Mouse (Mus musculus): ENCODE measurements around the gene Fam192a.

Fam192a gene

GRCm38 (mm10) chr8:94569419-94569818 lies 32.4 kb downstream of the Fam192a start:
- no peak for DNase-seq

GRCm38 (mm10) chr8:94568098-94568497 lies 33.7 kb downstream of the Fam192a start:
- DNase-seq = no peak

DNA sequence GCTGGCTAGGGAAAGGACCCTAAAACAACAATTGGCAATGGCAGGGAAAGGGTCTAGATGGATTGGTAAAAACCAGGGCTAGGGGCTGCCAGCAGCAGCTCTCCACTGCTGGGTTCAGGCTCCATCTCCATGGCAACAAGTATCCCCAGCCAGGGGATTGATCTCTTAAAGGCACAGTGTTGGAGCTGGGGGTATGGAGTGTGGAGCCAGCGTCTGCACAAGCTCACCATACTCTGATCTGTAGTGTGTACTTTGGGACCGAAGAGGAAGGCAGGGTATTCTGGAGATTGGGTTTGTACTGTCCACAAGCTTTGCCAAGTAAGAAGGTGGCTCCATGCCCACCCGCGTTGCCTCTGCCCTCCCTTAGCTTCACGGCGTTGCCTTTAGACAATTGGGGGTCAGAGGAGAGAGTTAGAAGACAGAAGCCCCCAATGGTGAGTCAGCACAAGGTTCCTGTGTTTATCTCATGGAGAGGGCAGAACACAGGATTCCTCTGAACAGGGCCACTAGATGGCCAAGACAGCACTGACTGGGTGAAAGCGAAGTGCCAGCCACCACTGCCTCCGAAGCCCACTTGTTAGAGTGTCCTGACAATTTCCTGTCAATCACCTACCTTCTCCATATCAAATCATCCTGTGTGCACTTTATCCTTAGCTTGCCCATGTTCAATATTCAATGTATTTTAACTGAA lies 34.5 kb downstream of the Fam192a start:
- DNase-seq = no peak

GRCm38 (mm10) chr8:94566446-94567158 lies 35.2 kb downstream of the Fam192a start:
- DNase-seq = no peak

GRCm38 (mm10) chr8:94566033-94566432 lies 35.8 kb downstream of the Fam192a start:
- no peak for DNase-seq

DNA sequence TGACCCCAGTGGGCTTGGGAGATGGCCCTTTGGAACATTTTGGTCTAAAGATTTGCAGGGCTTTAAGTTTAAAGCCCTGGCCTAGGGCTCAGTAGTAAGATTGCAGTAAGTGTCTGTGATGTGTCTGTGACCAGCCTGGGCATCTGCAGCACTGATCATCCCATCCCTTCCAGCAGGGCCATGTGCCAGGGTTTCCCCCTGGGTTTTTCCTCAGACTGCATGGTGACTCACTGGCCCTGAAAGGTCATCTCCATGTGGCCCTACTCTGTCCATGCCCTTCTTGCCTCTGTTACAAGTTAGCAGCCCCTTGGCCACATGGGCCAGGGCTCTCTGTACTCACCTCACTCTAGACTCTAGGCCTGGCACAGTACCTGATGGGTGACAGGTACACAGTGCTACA lies 37.4 kb downstream of the Fam192a start:
- DNase-seq = no peak

- DNase-seq = peak; percentile 59
Measured at GRCm38 (mm10) chr8:94561256-94561655, 40.5 kb downstream of the Fam192a start.

DNA sequence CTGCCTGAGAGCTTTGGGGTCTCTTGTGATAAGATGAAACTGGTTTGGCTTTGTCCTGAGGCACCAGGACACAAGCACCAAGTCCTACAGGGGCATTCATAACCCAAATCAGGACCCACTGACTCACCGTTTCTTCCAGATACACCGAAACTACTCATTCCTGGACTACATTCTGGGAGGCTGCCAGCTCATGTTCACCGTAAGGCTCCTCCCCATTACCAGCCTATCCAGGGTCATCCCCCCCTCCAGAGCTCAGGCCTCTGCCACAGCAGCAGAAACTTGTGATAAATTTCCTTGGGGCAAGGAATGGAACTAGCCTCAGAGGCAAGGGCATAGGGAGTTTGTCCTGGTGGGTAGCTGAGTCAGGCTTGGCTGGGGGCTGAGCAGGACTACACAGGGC lies 44.5 kb downstream of the Fam192a start:
- no peak for DNase-seq

- DNase-seq = no peak
Measured at GRCm38 (mm10) chr8:94552696-94553095, 49.1 kb downstream of the Fam192a start.

DNA sequence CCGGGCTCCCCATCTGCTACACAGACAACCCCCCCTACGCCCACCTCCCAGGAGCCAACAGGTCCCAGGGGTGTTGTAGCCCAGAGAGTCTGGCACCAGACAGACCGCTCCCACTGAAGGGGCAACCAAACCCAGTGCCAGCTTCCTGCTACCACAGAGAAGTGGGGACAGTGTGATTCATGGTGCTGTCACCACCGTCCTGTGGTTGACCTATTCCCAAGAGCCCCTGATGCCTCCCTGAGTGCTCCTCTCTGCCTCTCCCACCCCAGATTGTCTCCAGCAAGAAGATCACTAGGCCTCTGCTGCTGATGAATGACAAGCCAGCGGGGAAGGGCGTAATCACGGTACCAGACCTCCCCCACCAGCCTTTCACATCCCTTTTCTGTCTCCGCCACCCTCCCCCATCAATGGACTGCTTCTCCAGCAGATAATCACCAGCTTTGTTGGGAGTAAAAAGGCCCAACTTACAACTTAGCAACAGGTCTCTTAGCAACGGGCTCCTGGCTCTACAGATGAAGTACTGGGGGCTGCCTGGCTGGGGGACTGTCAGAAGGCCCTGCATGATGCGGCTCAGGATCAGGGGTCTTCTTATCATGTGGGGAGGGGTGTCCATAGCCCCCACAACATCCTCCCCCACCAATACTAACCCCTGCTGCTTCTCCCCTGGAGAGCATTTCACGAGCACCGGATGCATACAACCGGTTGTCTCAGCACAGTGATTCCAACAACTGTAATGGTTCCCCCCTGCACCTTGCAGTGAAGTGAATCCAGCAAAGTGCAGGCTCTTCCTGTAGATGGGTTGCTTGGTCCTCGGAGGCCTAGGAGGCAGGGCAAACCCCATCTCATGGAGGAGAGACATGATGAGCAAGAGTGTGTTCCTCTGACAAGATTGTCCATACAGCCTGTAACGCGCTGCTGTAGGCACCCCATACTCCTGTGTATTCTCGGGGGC lies 50.0 kb downstream of the Fam192a start:
- DNase-seq = peak; percentile 87

DNA sequence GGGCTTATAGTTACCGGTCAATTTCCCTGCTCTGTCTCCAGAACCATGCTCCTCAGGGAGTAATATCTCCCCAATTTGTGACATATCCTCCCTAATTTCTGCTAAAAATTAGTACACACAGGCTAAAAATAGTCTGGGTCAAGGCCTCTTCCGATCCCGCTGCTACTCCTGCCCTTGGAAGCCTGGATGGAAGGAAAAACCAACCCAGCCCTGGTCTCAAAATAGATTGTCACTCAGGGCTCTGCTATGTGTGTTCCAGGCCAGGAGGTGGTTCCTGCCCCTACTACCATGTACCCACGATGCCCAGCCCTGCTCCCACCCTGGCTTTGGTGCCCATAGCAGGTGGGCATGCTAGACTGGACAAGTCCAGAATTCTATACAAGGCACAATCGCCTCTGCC lies 51.8 kb downstream of the Fam192a start:
- no peak for DNase-seq

GRCm38 (mm10) chr8:94549482-94549881 lies 52.3 kb downstream of the Fam192a start:
- DNase-seq = no peak

DNA sequence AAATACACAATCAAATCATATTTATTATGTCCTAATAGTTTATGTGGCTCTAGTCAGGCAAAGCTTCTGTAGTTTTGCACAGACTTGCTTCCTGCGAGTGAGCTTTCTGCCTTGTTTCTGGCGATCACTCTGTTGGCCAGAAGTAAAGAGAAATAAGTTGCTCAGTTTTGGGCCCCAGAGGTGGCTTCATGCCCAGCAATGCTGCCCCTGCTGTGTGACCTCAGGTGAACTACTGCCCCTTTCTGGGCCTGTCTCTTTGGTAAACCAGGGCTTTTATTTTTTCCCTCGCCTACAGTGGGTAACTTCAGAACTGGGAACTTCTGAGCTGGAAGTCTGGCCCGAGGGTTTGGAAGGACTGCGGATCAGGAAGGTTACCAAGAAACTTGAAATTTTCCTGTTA lies 52.8 kb downstream of the Fam192a start:
- no peak for DNase-seq

GRCm38 (mm10) chr8:94543981-94544380 lies 57.8 kb downstream of the Fam192a start:
- DNase-seq = no peak

DNA sequence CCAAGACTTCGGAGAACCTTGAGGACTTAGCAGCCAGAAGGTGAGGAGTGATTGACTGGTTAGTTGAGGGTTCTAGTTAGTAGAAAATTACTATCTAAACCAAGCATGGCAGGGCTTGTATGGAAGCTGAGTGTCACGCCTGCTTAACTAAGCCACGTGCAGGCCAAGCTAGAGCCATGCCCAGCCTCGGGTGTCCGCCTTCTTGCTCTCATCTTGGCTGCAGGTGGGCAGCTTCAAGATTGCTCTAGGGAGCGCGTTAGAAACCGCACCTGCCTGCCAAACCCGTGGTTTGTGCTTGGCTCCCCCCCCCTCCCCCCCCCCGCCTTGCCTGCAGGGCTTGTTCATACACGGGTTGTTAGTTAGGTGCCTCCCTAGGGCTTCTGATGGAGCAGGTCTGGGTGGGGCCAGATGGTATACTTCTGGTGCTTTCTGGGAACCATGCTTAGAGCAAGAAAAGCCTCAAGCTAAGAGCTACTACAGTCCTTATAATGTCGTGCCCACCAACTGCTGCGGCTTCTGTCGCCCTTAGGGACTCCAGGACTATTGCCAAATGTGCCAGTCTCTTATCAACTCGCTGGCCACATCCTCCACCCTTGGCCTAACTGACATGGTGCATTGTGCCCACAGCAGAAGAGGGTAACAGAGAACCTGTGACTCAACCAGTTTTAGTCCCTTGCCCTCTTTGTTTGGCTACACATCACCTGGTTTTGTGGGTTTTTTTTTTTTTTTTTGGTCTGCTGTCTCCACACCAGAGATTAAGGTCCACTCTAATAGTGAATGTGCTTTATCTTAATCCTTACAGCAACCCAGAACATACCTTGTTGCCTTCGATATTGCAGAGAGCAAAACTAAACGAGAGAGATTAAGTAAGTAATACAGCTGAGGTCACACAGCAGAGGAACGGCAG lies 60.7 kb downstream of the Fam192a start:
- DNase-seq = no peak

- no peak for DNase-seq
Measured at GRCm38 (mm10) chr8:94540025-94540424, 61.8 kb downstream of the Fam192a start.

DNA sequence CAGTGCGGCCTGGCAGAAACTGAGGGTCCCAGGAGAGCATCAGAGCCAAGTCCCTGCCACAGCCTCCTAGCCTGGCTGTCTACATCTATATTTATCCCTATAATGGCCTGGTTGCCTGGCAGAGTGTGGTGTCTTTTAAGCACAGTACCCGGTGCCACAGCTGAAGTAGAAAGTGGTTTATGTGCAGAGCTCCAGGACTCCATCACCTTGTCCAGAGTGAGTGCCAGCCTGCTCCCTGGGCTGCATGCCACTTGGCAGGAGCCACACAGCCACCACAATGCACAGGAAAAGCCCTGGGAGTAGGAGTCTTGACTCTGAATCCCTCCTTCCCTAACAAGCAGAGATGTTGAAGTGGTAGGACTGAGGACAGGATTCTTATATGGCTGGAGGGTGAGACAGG lies 64.3 kb downstream of the Fam192a start:
- DNase-seq = no peak

GRCm38 (mm10) chr8:94535631-94536030 lies 66.2 kb downstream of the Fam192a start:
- DNase-seq = no peak

DNA sequence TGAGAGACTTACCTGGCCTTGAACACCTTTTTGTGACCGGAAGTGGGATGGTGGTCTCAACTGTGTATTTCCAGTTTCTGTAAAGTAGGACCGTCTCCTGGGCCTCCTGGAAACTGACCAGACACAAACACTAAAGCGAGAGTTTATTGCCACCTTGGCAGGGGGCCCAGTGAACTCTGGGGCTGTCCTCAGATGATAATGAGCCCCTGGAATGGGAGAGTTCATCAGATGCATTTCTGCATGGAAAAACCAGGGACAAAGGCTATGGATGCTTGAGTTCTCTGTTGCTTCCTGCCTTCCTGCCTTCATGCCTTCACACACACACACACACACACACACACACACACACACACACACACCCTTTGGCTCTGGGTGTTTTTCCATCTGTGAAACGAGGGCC lies 67.2 kb downstream of the Fam192a start:
- DNase-seq = no peak

- DNase-seq = peak; percentile 33
Measured at GRCm38 (mm10) chr8:94532873-94533671, 68.7 kb downstream of the Fam192a start, which contains the start of gene Cpne2. Cpne2 (plus strand) TSS chr8:94532990.

GRCm38 (mm10) chr8:94532525-94532872 lies 69.3 kb downstream of the Fam192a start:
- DNase-seq = no peak

DNA sequence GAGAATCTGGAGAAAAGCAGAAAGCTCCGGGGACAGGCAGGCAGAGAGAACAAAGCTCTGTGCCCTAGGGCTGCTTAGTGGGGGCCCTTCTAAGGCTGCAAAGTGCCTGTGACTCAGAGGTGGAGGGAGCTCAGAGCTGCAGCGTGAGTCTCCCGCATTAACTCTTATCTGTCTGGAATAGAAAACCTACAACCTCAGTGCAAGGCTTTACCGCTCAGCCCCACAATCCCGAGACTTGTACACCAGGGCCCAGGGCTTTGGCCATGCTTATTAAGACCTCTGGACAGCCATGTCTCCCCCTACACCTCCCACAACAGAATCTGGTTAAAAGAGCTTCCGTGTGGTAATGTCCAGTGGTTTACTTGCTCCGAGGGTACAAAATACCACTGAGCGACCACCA lies 69.8 kb downstream of the Fam192a start:
- no peak for DNase-seq

Data from layer of hippocampus, adult 9-11 months (tissue).